Mouse (Mus musculus) testis, adult 2 months (tissue): ENCODE data around the gene Flt3.

Experiments used
- CTCF ChIP-seq: fragments of 200-500 bp; IDR thresholded peaks from 2 replicates; pipeline ENCODE4 v1.5.1; 2012; ENCODE audit warnings: low read depth, mild to moderate bottlenecking, inconsistent platforms, low read length, moderate library complexity; ENCODE audit not compliant: control insufficient read depth, insufficient read depth, insufficient replicate concordance
- POLR2A ChIP-seq: fragments of 200-500 bp; IDR thresholded peaks from 2 replicates; pipeline ENCODE4 v1.6.1; 2012; ENCODE audit warnings: low read depth, mild to moderate bottlenecking, inconsistent platforms, low read length, moderate library complexity; ENCODE audit not compliant: control insufficient read depth

GRCm38 (mm10) chr5:147293127-147293910, 107.0 kb downstream of the Flt3 start:
- TF ChIP-seq CTCF (peak; percentile 89), POLR2A (no peak)
